Mouse (Mus musculus): ENCODE measurements around the gene Caprin2. TPM values are rescaled to one million over a fixed set of nuclear protein-coding genes. Genes with fewer than 3 reads are reported as not detected.
"Not testable (repeated sequence)": the region's sequence is repeated elsewhere in the genome, so short reads cannot be mapped to it uniquely, and the experiment has no call there.

The Caprin2 gene
- polyA plus RNA-seq, 1 experiment: 1.7 TPM

DNA sequence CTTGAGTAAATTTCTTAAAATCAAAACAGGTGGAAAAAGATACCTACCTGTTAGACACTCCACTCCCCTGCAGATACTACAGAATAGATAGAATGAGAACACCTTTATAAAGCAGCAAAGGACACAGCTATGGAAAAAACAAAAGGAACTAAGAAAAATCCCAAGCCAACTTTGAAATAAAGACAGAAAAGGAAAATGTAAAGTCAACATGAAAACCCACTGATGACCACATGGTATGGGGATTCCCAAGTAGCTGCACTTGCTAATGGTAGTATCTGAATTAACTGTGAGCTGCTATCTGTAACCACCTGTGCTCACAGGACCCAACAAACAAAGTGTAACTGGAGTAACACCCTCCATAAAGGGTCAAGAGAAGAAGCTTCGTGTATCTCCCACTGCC is 41.7 kb upstream of the Caprin2 start:
- no peak overlapping the region for H3K27ac ChIP-seq (ENCODE audit: insufficient read depth, low read depth, low read length)

DNA sequence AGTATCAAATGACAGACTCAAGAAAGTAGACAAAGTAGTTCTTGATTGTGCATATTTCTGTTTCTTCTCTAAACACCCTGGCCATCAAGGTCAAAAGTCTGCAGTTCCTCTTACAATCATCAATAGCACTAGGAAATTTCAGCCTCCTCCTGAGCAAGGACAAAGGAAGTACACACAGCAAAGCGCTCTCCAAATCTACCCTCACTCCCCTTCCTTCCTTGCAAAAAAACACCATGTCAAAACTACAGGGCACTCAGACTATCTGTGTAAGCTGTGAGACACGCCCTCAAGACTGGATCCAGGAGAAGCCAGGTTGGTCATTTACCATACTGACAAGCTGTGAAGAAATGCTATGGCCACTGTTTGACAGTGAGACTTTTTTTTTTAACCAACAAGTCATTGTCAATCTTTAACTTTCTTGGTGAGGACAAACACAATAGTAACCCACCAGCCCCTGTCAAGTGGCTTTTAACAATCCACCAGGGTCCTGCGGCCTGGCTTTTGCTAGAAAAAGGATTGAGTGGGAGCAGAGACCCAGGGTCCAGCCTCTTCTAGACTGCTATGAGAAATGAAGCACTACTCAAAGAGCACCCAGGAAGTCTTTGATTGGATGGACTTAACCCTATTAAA is 39.0 kb upstream of the Caprin2 start:
- TF ChIP-seq POLR2A (IDR thresholded peaks at IDR 0.05; ENCODE audit: low read depth, low read length) (no peak), CTCF (IDR thresholded peaks at IDR 0.05; ENCODE audit: extremely low read depth, insufficient read length, insufficient replicate concordance, low read depth, low read length) (no peak)
- WGBS: 36% methylated on average over 3 of the region's 3 CpGs

More for the DNA sequence above, 41.7 kb upstream of the Caprin2 start:
- 15% methylated on average over 1 of the region's 1 CpGs for WGBS
- TF ChIP-seq POLR2A (IDR thresholded peaks at IDR 0.05; ENCODE audit: low read depth, low read length) (no peak), CTCF (IDR thresholded peaks at IDR 0.05; ENCODE audit: extremely low read depth, insufficient read length, insufficient replicate concordance, low read depth, low read length) (no peak)
- no peak overlapping the region for H3K4me3 ChIP-seq (ENCODE audit: low read depth, low read length)
- no peaks in the 10 kb centered on the region for H3K36me3 ChIP-seq (ENCODE audit: control insufficient read depth, insufficient read depth, low read length)
- H3K27me3 ChIP-seq (ENCODE audit: control insufficient read depth, insufficient read depth, low read length): no peaks in the 10 kb centered on the region
- peaks cover 13% of the 10 kb centered on the region for H3K4me1 ChIP-seq (ENCODE audit: control insufficient read depth, insufficient read depth, insufficient read length, low read length)

DNA sequence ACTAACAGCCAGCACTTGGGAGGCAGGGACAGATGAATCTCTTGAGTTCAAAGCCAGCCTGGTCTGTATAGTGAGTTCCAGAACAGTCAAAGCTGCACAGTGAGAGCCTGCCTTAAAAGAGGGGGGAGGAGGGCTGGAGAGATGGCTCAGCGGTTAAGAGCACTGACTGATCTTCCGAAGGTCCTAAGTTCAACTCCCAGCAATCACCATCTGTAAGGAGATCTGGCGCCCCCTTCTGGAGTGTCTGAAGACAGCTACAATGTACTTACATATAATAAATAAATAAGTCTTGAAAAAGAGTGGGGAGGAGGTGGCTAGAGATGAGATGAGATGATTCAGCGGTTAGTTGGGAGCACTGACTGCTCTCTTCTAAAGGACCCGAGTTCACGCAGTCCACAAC is 35.2 kb upstream of the Caprin2 start:
- H3K4me3 ChIP-seq (ENCODE audit: low read depth, low read length): no peak overlapping the region
- H3K4me1 ChIP-seq (ENCODE audit: control insufficient read depth, insufficient read depth, insufficient read length, low read length): peaks cover 8% of the 10 kb centered on the region
- peaks cover 30% of the 10 kb centered on the region for H3K36me3 ChIP-seq (ENCODE audit: control insufficient read depth, insufficient read depth, low read length)
- no peak for TF ChIP-seq POLR2A (IDR thresholded peaks at IDR 0.05; ENCODE audit: low read depth, low read length)
- peak; percentile 38; the same call in 1 of the 2 replicates for TF ChIP-seq CTCF (IDR thresholded peaks at IDR 0.05; ENCODE audit: extremely low read depth, insufficient read length, insufficient replicate concordance, low read depth, low read length)
- H3K27me3 ChIP-seq (ENCODE audit: control insufficient read depth, insufficient read depth, low read length): no peaks in the 10 kb centered on the region
- 73% methylated on average over 6 of the region's 6 CpGs for WGBS
- H3K27ac ChIP-seq (ENCODE audit: insufficient read depth, low read depth, low read length): no peak overlapping the region

More for the DNA sequence above, 39.0 kb upstream of the Caprin2 start:
- Histone ChIP-seq H3K27ac (ENCODE audit: insufficient read depth, low read depth, low read length) (no peak overlapping the region), H3K4me1 (ENCODE audit: control insufficient read depth, insufficient read depth, insufficient read length, low read length) (peaks cover 13% of the 10 kb centered on the region), H3K27me3 (ENCODE audit: control insufficient read depth, insufficient read depth, low read length) (no peaks in the 10 kb centered on the region), H3K4me3 (ENCODE audit: low read depth, low read length) (no peak overlapping the region), H3K36me3 (ENCODE audit: control insufficient read depth, insufficient read depth, low read length) (peaks cover 14% of the 10 kb centered on the region)

DNA sequence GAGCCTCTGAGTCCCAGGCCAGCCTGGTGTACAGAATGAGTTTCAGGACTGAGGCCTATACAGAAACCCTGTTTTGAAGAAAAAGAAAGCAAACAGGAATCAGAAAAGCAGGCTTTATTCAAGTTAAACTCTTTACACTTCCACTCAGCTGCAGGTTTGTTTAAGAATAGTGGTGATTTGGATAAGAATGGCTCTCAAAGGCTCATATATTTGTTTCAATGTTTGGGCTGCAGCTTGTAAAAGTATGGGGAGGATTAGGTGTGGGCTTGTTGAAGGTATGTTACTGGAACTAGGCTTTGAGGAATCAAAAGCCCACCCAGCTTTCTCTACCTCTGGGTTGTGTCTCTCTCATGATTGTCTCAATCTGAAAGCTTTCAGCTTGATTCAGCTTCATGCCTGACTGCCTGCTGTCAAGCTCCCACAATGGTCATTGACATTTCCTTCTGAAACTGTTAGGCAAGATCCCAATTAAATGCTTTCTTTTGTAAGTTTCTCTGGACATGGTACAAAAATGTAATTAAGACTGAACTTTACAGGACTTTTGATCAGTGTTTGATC is 22.9 kb upstream of the Caprin2 start:
- TF ChIP-seq CTCF (IDR thresholded peaks at IDR 0.05; ENCODE audit: extremely low read depth, insufficient read length, insufficient replicate concordance, low read depth, low read length) (no peak), POLR2A (IDR thresholded peaks at IDR 0.05; ENCODE audit: low read depth, low read length) (no peak)

GRCm38 (mm10) chr6:148917672-148918071 is 21.6 kb upstream of the Caprin2 start:
- Histone ChIP-seq H3K36me3 (ENCODE audit: control insufficient read depth, insufficient read depth, low read length) (peaks cover 5% of the 10 kb centered on the region), H3K4me3 (ENCODE audit: low read depth, low read length) (no peak overlapping the region), H3K4me1 (ENCODE audit: control insufficient read depth, insufficient read depth, insufficient read length, low read length) (no peaks in the 10 kb centered on the region), H3K27me3 (ENCODE audit: control insufficient read depth, insufficient read depth, low read length) (no peaks in the 10 kb centered on the region), H3K27ac (ENCODE audit: insufficient read depth, low read depth, low read length) (no peak overlapping the region)
- WGBS: 46% methylated on average over 1 of the region's 1 CpGs
- no peak for TF ChIP-seq POLR2A (IDR thresholded peaks at IDR 0.05; ENCODE audit: low read depth, low read length)

More for the DNA sequence above, 22.9 kb upstream of the Caprin2 start:
- Histone ChIP-seq H3K4me3 (ENCODE audit: low read depth, low read length) (no peak overlapping the region), H3K27ac (ENCODE audit: insufficient read depth, low read depth, low read length) (no peak overlapping the region), H3K4me1 (ENCODE audit: control insufficient read depth, insufficient read depth, insufficient read length, low read length) (no peaks in the 10 kb centered on the region), H3K36me3 (ENCODE audit: control insufficient read depth, insufficient read depth, low read length) (peaks cover 10% of the 10 kb centered on the region), H3K27me3 (ENCODE audit: control insufficient read depth, insufficient read depth, low read length) (no peaks in the 10 kb centered on the region)

DNA sequence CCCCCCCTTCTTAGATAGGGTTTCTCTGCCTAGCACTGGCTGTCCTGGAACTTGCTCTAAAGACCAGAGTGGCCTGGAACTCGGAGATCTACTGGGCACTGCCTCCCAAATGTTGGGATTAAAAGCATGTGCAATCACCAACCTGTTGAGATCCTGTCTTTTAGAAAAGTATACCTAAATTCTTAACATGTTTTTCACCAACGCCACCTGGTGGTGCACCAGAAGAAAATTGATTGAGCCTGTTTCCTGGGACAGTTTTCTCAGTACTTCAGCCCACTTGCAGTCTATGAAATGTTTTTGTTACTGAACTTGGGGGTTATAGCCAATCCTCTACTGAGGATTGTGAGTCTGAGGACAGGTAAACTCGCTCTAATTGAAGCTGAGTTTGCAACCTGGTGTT is 20.8 kb upstream of the Caprin2 start:
- Histone ChIP-seq H3K27me3 (ENCODE audit: control insufficient read depth, insufficient read depth, low read length) (no peaks in the 10 kb centered on the region), H3K4me3 (ENCODE audit: low read depth, low read length) (no peak overlapping the region), H3K4me1 (ENCODE audit: control insufficient read depth, insufficient read depth, insufficient read length, low read length) (no peaks in the 10 kb centered on the region), H3K27ac (ENCODE audit: insufficient read depth, low read depth, low read length) (no peak overlapping the region), H3K36me3 (ENCODE audit: control insufficient read depth, insufficient read depth, low read length) (peaks cover 5% of the 10 kb centered on the region)
- 41% methylated on average over 3 of the region's 3 CpGs for WGBS
- TF ChIP-seq CTCF (IDR thresholded peaks at IDR 0.05; ENCODE audit: extremely low read depth, insufficient read length, insufficient replicate concordance, low read depth, low read length): no peak
- no peak for TF ChIP-seq POLR2A (IDR thresholded peaks at IDR 0.05; ENCODE audit: low read depth, low read length)

GRCm38 (mm10) chr6:148913938-148914337 is 17.9 kb upstream of the Caprin2 start:
- Histone ChIP-seq H3K4me1 (ENCODE audit: control insufficient read depth, insufficient read depth, insufficient read length, low read length) (no peaks in the 10 kb centered on the region), H3K4me3 (ENCODE audit: low read depth, low read length) (no peak overlapping the region), H3K27ac (ENCODE audit: insufficient read depth, low read depth, low read length) (no peak overlapping the region), H3K27me3 (ENCODE audit: control insufficient read depth, insufficient read depth, low read length) (no peaks in the 10 kb centered on the region), H3K36me3 (ENCODE audit: control insufficient read depth, insufficient read depth, low read length) (no peaks in the 10 kb centered on the region)
- TF ChIP-seq POLR2A (IDR thresholded peaks at IDR 0.05; ENCODE audit: low read depth, low read length) (no peak), CTCF (IDR thresholded peaks at IDR 0.05; ENCODE audit: extremely low read depth, insufficient read length, insufficient replicate concordance, low read depth, low read length) (no peak)
- 6% methylated on average over 2 of the region's 2 CpGs for WGBS

- H3K36me3 ChIP-seq (ENCODE audit: control insufficient read depth, insufficient read depth, low read length); H3K27me3 ChIP-seq (ENCODE audit: control insufficient read depth, insufficient read depth, low read length); H3K4me3 ChIP-seq (ENCODE audit: low read depth, low read length); H3K27ac ChIP-seq (ENCODE audit: insufficient read depth, low read depth, low read length); H3K4me1 ChIP-seq (ENCODE audit: control insufficient read depth, insufficient read depth, insufficient read length, low read length): not testable (repeated sequence)
- WGBS: 81% methylated on average over 8 of the region's 8 CpGs
Observed at GRCm38 (mm10) chr6:148911906-148912305, 15.9 kb upstream of the Caprin2 start.
